Mouse (Mus musculus) embryo, embryonic 10.5 days (tissue): ENCODE data around the gene Ssu2.

Experiments used
- DNase-seq: peaks from one replicate; pipeline ENCODE4 v3.0.0-alpha.2; 2015; ENCODE audit warnings: low spot score

Gene Ssu2

GRCm38 (mm10) chr6:112339016-112339415 lies 48.8 kb downstream of the Ssu2 start:
- no peak for DNase-seq

- DNase-seq: no peak
These were observed 50.2 kb downstream of the Ssu2 start for GRCm38 (mm10) chr6:112337667-112338066.

- no peak for DNase-seq
These were observed 53.9 kb downstream of the Ssu2 start for GRCm38 (mm10) chr6:112333930-112334329.

- DNase-seq: no peak
These were observed 56.6 kb downstream of the Ssu2 start for GRCm38 (mm10) chr6:112331223-112331598.

GRCm38 (mm10) chr6:112330520-112331222 lies 57.2 kb downstream of the Ssu2 start:
- no peak for DNase-seq

GRCm38 (mm10) chr6:112327793-112328192 lies 60.0 kb downstream of the Ssu2 start:
- no peak for DNase-seq

- DNase-seq: no peak
These were observed 62.6 kb downstream of the Ssu2 start for GRCm38 (mm10) chr6:112325213-112325612.

GRCm38 (mm10) chr6:112322916-112323315 lies 64.9 kb downstream of the Ssu2 start:
- DNase-seq: no peak

- DNase-seq: no peak
These were observed 67.1 kb downstream of the Ssu2 start for GRCm38 (mm10) chr6:112320679-112321078.

- no peak for DNase-seq
These were observed 68.4 kb downstream of the Ssu2 start for GRCm38 (mm10) chr6:112319449-112319848.

- no peak for DNase-seq
These were observed 76.4 kb downstream of the Ssu2 start for GRCm38 (mm10) chr6:112311385-112311784.

- peak; percentile 27 for DNase-seq
These were observed 78.4 kb downstream of the Ssu2 start for GRCm38 (mm10) chr6:112309330-112309938.
